17 mouse cellular contexts compared by ENCODE assay signal in genomic region chr16:39532770-39533169, GRCm38 (mm10).
DNase-seq lines count a peak whose midpoint lies in the region; ATAC-seq lines count a peak whose summit lies in the region.
"Had no signal": no experiment of that assay in that cellular context is flagged by ENCODE, and none has a peak within 500 bp of the region (broad histone marks: within the 10 kb centered on the region; RNA-seq: fewer than 3 reads in every experiment).

No protein-coding gene starts in this region.

- H3K4me2 ChIP-seq in hindbrain, embryonic 13.5 days: no peak overlapping the region
- no peak overlapping the region for H3K4me2 ChIP-seq in hindbrain, embryonic 12.5 days (replicated peaks)
- H3K4me2 ChIP-seq in neural tube, embryonic 14.5 days (ENCODE audit: low read depth, low read length): no peak overlapping the region
- H3K4me2 ChIP-seq: embryonic facial prominence, embryonic 13.5 days; forebrain, embryonic 13.5 days; heart, embryonic 13.5 days; intestine, embryonic 15.5 days had no signal

- H3K9me3 ChIP-seq in hindbrain, embryonic 13.5 days: no peaks in the 10 kb centered on the region
- no peaks in the 10 kb centered on the region for H3K9me3 ChIP-seq in hindbrain, embryonic 12.5 days (replicated peaks)
- H3K9me3 ChIP-seq in neural tube, embryonic 14.5 days (ENCODE audit: control insufficient read depth, low read length): no peaks in the 10 kb centered on the region
- H3K9me3 ChIP-seq: embryonic facial prominence, embryonic 13.5 days; forebrain, embryonic 13.5 days; heart, embryonic 13.5 days; intestine, embryonic 15.5 days had no signal

- peak; percentile 59 for ATAC-seq in hindbrain, embryonic 13.5 days (ENCODE audit: low FRiP score)
- no peak for ATAC-seq in hindbrain, embryonic 12.5 days (ENCODE audit: low FRiP score)
- peak; percentile 84 for ATAC-seq in neural tube, embryonic 14.5 days (ENCODE audit: low read depth)
- ATAC-seq: forebrain, embryonic 13.5 days; intestine, embryonic 15.5 days had no signal

- H3K27me3 ChIP-seq in hindbrain, embryonic 13.5 days: no peaks in the 10 kb centered on the region
- H3K27me3 ChIP-seq in hindbrain, embryonic 12.5 days: no peaks in the 10 kb centered on the region
- H3K27me3 ChIP-seq in neural tube, embryonic 14.5 days (ENCODE audit: control insufficient read depth, insufficient read depth, low read length): no peaks in the 10 kb centered on the region
- H3K27me3 ChIP-seq: embryonic facial prominence, embryonic 13.5 days; forebrain, embryonic 13.5 days; heart, embryonic 13.5 days; intestine, embryonic 15.5 days had no signal

- H3K9ac ChIP-seq in hindbrain, embryonic 13.5 days: no peak overlapping the region
- no peak overlapping the region for H3K9ac ChIP-seq in hindbrain, embryonic 12.5 days
- H3K9ac ChIP-seq in neural tube, embryonic 14.5 days (replicated peaks; ENCODE audit: low read depth, low read length): no peak overlapping the region
- H3K9ac ChIP-seq: embryonic facial prominence, embryonic 13.5 days; forebrain, embryonic 13.5 days; forebrain, postnatal 0 days; heart, embryonic 13.5 days; intestine, embryonic 15.5 days had no signal

- H3K4me1 ChIP-seq in hindbrain, embryonic 13.5 days (replicated peaks): peaks cover 11% of the 10 kb centered on the region
- H3K4me1 ChIP-seq in hindbrain, embryonic 12.5 days: no peaks in the 10 kb centered on the region
- no peaks in the 10 kb centered on the region for H3K4me1 ChIP-seq in neural tube, embryonic 14.5 days (ENCODE audit: control insufficient read depth, insufficient read depth, low read length)
- H3K4me1 ChIP-seq: embryonic facial prominence, embryonic 13.5 days; heart, embryonic 13.5 days; intestine, embryonic 15.5 days had no signal

- H3K27ac ChIP-seq in hindbrain, embryonic 13.5 days: no peak overlapping the region
- H3K27ac ChIP-seq in hindbrain, embryonic 12.5 days: no peak overlapping the region
- no peak overlapping the region for H3K27ac ChIP-seq in neural tube, embryonic 14.5 days (ENCODE audit: low read depth, low read length)
- H3K27ac ChIP-seq: embryonic facial prominence, embryonic 13.5 days; forebrain, embryonic 13.5 days; heart, embryonic 13.5 days; intestine, embryonic 15.5 days had no signal

- peak; percentile 43 for DNase-seq in retina, postnatal 1 day
- DNase-seq in retina, embryonic 14.5 days (ENCODE audit: low spot score): no peak
- DNase-seq in spleen, postnatal 14 days (ENCODE audit: low spot score in 2 of 2): no peak
- DNase-seq: adrenal gland, adult 2 months; adrenal gland, postnatal 25 days; cerebellum, adult 8-10 months; cerebellum, postnatal 25 days; gastrocnemius, postnatal 14 days; heart, postnatal 36 days had no signal

- WGBS in hindbrain, embryonic 13.5 days: 45% methylated on average over 3 of the region's 3 CpGs
- whole genome bisulfite sequencing in hindbrain, embryonic 12.5 days: 59% methylated on average over 3 of the region's 3 CpGs
- WGBS in neural tube, embryonic 14.5 days: 35% methylated on average over 3 of the region's 3 CpGs

- no peak overlapping the region for H3K4me3 ChIP-seq in hindbrain, embryonic 13.5 days
- no peak overlapping the region for H3K4me3 ChIP-seq in hindbrain, embryonic 12.5 days
- H3K4me3 ChIP-seq in neural tube, embryonic 14.5 days (ENCODE audit: low read depth, low read length): no peak overlapping the region
- H3K4me3 ChIP-seq: embryonic facial prominence, embryonic 13.5 days; forebrain, embryonic 13.5 days; heart, embryonic 13.5 days; intestine, embryonic 15.5 days had no signal

- no peaks in the 10 kb centered on the region for H3K36me3 ChIP-seq in hindbrain, embryonic 13.5 days
- no peaks in the 10 kb centered on the region for H3K36me3 ChIP-seq in hindbrain, embryonic 12.5 days
- no peaks in the 10 kb centered on the region for H3K36me3 ChIP-seq in neural tube, embryonic 14.5 days (ENCODE audit: control insufficient read depth, insufficient read depth, low read length)
- H3K36me3 ChIP-seq: embryonic facial prominence, embryonic 13.5 days; heart, embryonic 13.5 days; intestine, embryonic 15.5 days had no signal
